Mouse (Mus musculus) heart, adult 8-10 months (tissue): ENCODE data around the gene Becn1. TPM values are rescaled to one million over a fixed set of nuclear protein-coding genes. Genes with fewer than 3 reads are reported as not detected.
"Not testable (repeated sequence)": the region's sequence is repeated elsewhere in the genome, so short reads cannot be mapped to it uniquely, and the experiment has no call there.

Experiments
- DNase-seq: peaks from one replicate; pipeline ENCODE4 v3.0.0; 2022; ENCODE audit warnings: low spot score
- total RNA-seq, 4 experiments: library from RNA; stranded (reverse); gene quantifications; 2 replicates each; pipeline ENCODE4 v1.2.4; 2022

Becn1 gene
- total RNA-seq, result 100 to 1,000 TPM in 2 of 4 experiments, 10 to 100 TPM in 2; 78.6 to 116 (median 100) TPM

GRCm38 (mm10) chr11:101302004-101302798 lies at the start of gene Becn1:
Gene Becn1, minus strand, starts transcription at chr11:101302286.
- peak; percentile 95 for DNase-seq

- no peak for DNase-seq
Measured at GRCm38 (mm10) chr11:101351721-101352111, 49.6 kb upstream of the Becn1 start.

- no peak for DNase-seq
Measured at GRCm38 (mm10) chr11:101351100-101351720, 49.1 kb upstream of the Becn1 start.

GRCm38 (mm10) chr11:101349216-101349615 lies 47.1 kb upstream of the Becn1 start:
- DNase-seq, result no peak

- DNase-seq, result no peak
Measured at GRCm38 (mm10) chr11:101348774-101349173, 46.7 kb upstream of the Becn1 start.

- no peak for DNase-seq
Measured at GRCm38 (mm10) chr11:101347083-101347775, 45.1 kb upstream of the Becn1 start.

- DNase-seq, result no peak
Measured at GRCm38 (mm10) chr11:101338123-101338760, 36.2 kb upstream of the Becn1 start.

- DNase-seq, result no peak
Measured at GRCm38 (mm10) chr11:101335685-101336084, 33.6 kb upstream of the Becn1 start.

- DNase-seq, result no peak
Measured at GRCm38 (mm10) chr11:101334516-101334915, 32.4 kb upstream of the Becn1 start.

GRCm38 (mm10) chr11:101334023-101334422 lies 31.9 kb upstream of the Becn1 start:
- DNase-seq, result no peak

GRCm38 (mm10) chr11:101332537-101332936 lies 30.5 kb upstream of the Becn1 start:
- peak; percentile 36 for DNase-seq

GRCm38 (mm10) chr11:101330961-101331360 lies 28.9 kb upstream of the Becn1 start:
- not testable (repeated sequence) for DNase-seq

- peak; percentile 71 for DNase-seq
Measured at GRCm38 (mm10) chr11:101330371-101330924, 28.4 kb upstream of the Becn1 start, which contains the start of gene Aoc3. Gene Aoc3, plus strand, starts transcription at chr11:101330605.

- DNase-seq, result peak; percentile 34
Measured at GRCm38 (mm10) chr11:101328941-101329635, 27.0 kb upstream of the Becn1 start.

GRCm38 (mm10) chr11:101327311-101327710 lies 25.2 kb upstream of the Becn1 start:
- DNase-seq, result no peak

- DNase-seq, result no peak
Measured at GRCm38 (mm10) chr11:101326147-101326546, 24.1 kb upstream of the Becn1 start.

- DNase-seq, result not testable (repeated sequence)
Measured at GRCm38 (mm10) chr11:101325201-101325600, 23.1 kb upstream of the Becn1 start.

- no peak for DNase-seq
Measured at GRCm38 (mm10) chr11:101324763-101325162, 22.7 kb upstream of the Becn1 start, which contains the start of gene Aoc2. Gene Aoc2, plus strand, starts transcription at chr11:101325063.

- peak; percentile 58 for DNase-seq
Measured at GRCm38 (mm10) chr11:101323609-101324008, 21.5 kb upstream of the Becn1 start.

- peak; percentile 23 for DNase-seq
Measured at GRCm38 (mm10) chr11:101316501-101316917, 14.4 kb upstream of the Becn1 start.
